Mouse (Mus musculus) retina, postnatal 7 days (tissue): ENCODE measurements at regions not wholly inside any gene's neighbourhood (a gene's known extent, or its start where the extent isn't known, plus 50 kb on each side); places are given as distances from the start of the nearest gene placed in this dataset.

ENCODE experiments used
- DNase-seq: peaks from one replicate; pipeline ENCODE4 v3.0.0-alpha.2; 2012; ENCODE audit warnings: low read depth, low spot score

- no peak for DNase-seq
Measured at GRCm38 (mm10) chr9:6608428-6609283, 339.0 kb upstream of the Ddi1 start.
